Mouse (Mus musculus): ENCODE measurements around the gene Ehbp1. TPM values are rescaled to one million over a fixed set of nuclear protein-coding genes. Genes with fewer than 3 reads are reported as not detected.

Gene Ehbp1
- polyA plus RNA-seq, 1 experiment: 29.1 TPM

GRCm38 (mm10) chr11:22289164-22289563, 52.9 kb downstream of the Ehbp1 start:
- Histone ChIP-seq H3K27ac (ENCODE audit: insufficient read depth, low read length) (no peak overlapping the region), H3K9ac (ENCODE audit: low read depth, poor library complexity, severe bottlenecking) (no peak overlapping the region), H3K27me3 (ENCODE audit: control insufficient read depth, insufficient read depth, low read length, poor library complexity, severe bottlenecking) (no peaks in the 10 kb centered on the region), H3K4me1 (ENCODE audit: control insufficient read depth, insufficient read depth, low read length) (no peaks in the 10 kb centered on the region), H3K36me3 (ENCODE audit: control insufficient read depth, insufficient read depth, low read length, poor library complexity, severe bottlenecking) (no peaks in the 10 kb centered on the region), H3K4me3 (ENCODE audit: low read depth, low read length) (no peak overlapping the region), H3K9me3 (replicated peaks; ENCODE audit: control insufficient read depth, insufficient read depth, low read length, poor library complexity, severe bottlenecking) (no peaks in the 10 kb centered on the region)
- TF ChIP-seq POLR2A (IDR thresholded peaks at IDR 0.05; ENCODE audit: insufficient read depth, low read length) (no peak), CTCF (IDR thresholded peaks at IDR 0.05; ENCODE audit: low read depth, low read length) (no peak), EP300 (IDR thresholded peaks at IDR 0.05; ENCODE audit: insufficient read depth, low read depth, low read length) (no peak)

DNA sequence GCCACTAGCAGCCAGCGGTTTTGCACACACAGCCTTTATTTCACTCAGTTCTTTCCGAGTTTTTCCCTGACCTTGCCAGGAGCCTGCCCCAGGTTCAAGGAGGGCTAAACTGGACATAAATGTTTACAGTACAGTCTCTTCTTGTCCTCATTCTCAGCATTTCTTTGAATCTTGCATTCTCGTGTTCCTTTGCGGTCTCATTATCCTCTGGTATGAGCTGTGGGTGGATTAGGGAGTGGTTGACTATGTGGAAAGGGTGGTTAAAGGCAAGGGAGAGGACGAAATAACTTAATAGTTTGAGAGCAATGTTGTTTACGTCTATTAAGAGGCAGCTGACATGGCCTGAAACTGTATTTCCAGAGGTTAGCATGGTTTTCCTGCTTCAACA, 54.6 kb downstream of the Ehbp1 start:
- Histone ChIP-seq H3K9me3 (replicated peaks; ENCODE audit: control insufficient read depth, insufficient read depth, low read length, poor library complexity, severe bottlenecking) (no peaks in the 10 kb centered on the region), H3K9ac (ENCODE audit: low read depth, poor library complexity, severe bottlenecking) (peak overlapping the region; percentile 81), H3K4me3 (ENCODE audit: low read depth, low read length) (peak overlapping the region; percentile 99), H3K27ac (ENCODE audit: insufficient read depth, low read length) (peak overlapping the region; percentile 79), H3K27me3 (ENCODE audit: control insufficient read depth, insufficient read depth, low read length, poor library complexity, severe bottlenecking) (no peaks in the 10 kb centered on the region), H3K4me1 (ENCODE audit: control insufficient read depth, insufficient read depth, low read length) (no peaks in the 10 kb centered on the region), H3K36me3 (ENCODE audit: control insufficient read depth, insufficient read depth, low read length, poor library complexity, severe bottlenecking) (no peaks in the 10 kb centered on the region)
- no peak for TF ChIP-seq EP300 (IDR thresholded peaks at IDR 0.05; ENCODE audit: insufficient read depth, low read depth, low read length)

DNA sequence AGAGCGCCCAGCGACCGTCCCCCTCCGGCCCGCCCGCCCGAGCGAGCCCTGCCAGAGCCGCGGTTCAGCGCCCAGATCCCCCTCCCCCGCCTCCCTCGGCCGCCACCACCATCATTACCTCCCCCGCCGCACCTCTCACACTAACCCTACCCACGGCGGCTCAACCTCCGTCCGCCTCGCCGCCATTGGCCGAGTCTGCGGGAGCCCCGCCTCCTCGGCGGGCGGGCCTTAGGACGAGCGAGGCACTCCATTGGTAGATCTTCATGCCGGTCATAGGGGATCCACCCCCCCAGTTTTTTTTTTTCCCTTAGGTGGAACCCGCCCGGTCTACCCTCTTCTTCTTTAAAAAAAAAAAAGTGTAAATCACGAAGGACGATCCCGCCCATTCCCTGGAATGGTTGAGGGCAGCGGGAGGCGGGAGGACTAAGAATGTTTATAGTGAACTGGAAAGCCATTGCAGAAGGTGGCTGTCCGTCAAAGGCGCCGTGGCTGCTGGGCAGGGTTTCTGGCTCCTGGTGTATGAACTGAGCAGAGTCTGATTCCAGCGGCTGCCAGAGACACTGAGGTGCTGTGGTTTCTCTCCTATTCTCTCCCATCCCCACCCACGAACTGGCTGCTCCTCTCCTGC, 55.1 kb downstream of the Ehbp1 start:
- no peaks in the 10 kb centered on the region for H3K27me3 ChIP-seq (ENCODE audit: control insufficient read depth, insufficient read depth, low read length, poor library complexity, severe bottlenecking)
- TF ChIP-seq EP300 (IDR thresholded peaks at IDR 0.05; ENCODE audit: insufficient read depth, low read depth, low read length) (no peak), POLR2A (IDR thresholded peaks at IDR 0.05; ENCODE audit: insufficient read depth, low read length) (peak; percentile 31)
- H3K9me3 ChIP-seq (replicated peaks; ENCODE audit: control insufficient read depth, insufficient read depth, low read length, poor library complexity, severe bottlenecking): no peaks in the 10 kb centered on the region
- H3K4me1 ChIP-seq (ENCODE audit: control insufficient read depth, insufficient read depth, low read length): no peaks in the 10 kb centered on the region
- H3K36me3 ChIP-seq (ENCODE audit: control insufficient read depth, insufficient read depth, low read length, poor library complexity, severe bottlenecking): no peaks in the 10 kb centered on the region
- H3K9ac ChIP-seq (ENCODE audit: low read depth, poor library complexity, severe bottlenecking): peak overlapping the region; percentile 86
- peak overlapping the region; percentile 79 for H3K27ac ChIP-seq (ENCODE audit: insufficient read depth, low read length)
- H3K4me3 ChIP-seq (ENCODE audit: low read depth, low read length): peak overlapping the region; percentile 99

DNA sequence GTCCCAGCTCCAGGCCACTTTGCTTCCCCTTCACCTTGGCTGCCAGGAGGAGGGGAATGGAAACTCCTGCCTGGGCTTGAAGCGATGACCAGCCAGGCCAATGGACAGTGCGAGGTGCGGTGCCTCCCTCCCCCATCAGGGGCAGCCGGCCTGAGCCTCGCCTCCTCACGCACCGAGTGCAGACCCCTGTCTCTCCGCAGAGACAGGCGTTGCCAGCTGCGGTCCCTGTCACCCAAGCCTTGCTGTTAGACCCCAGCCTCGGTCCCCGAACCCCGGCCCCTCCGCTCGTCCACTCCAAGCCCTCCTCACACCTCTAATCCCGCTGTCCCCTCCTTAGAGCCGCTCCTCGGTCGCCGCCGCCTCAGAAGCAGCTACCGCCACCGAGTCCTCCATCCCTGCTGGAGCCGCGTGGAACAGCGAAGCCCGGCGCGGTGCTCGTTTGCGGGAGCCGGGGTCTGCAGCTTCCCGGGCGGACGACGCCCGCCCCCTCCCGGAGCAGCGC, 55.7 kb downstream of the Ehbp1 start:
- Histone ChIP-seq H3K9ac (ENCODE audit: low read depth, poor library complexity, severe bottlenecking) (peak overlapping the region; percentile 86), H3K4me1 (ENCODE audit: control insufficient read depth, insufficient read depth, low read length) (no peaks in the 10 kb centered on the region), H3K27ac (ENCODE audit: insufficient read depth, low read length) (no peak overlapping the region), H3K9me3 (replicated peaks; ENCODE audit: control insufficient read depth, insufficient read depth, low read length, poor library complexity, severe bottlenecking) (no peaks in the 10 kb centered on the region), H3K4me3 (ENCODE audit: low read depth, low read length) (peak overlapping the region; percentile 91), H3K36me3 (ENCODE audit: control insufficient read depth, insufficient read depth, low read length, poor library complexity, severe bottlenecking) (no peaks in the 10 kb centered on the region), H3K27me3 (ENCODE audit: control insufficient read depth, insufficient read depth, low read length, poor library complexity, severe bottlenecking) (no peaks in the 10 kb centered on the region)
- TF ChIP-seq POLR2A (IDR thresholded peaks at IDR 0.05; ENCODE audit: insufficient read depth, low read length) (no peak), CTCF (IDR thresholded peaks at IDR 0.05; ENCODE audit: low read depth, low read length) (no peak), EP300 (IDR thresholded peaks at IDR 0.05; ENCODE audit: insufficient read depth, low read depth, low read length) (no peak)

DNA sequence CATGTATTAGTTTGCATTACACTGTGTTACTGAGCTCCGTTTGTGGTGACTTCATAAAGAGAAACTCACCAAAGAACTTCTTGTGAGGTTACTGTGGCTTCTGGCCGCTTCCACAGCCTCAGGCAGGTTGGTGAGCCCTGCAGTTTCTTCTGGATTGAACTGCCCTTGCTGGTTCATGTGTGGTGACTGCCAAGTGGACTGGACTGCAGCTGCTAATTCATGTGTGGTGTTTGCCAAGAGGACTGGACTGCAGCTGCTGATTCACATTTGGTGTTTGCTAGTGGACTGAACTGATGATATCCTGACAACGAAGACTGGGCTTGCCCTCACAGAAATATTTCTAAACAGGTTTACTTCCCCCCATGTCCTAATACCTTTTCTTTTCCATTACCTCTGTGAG, 65.4 kb downstream of the Ehbp1 start:
- H3K36me3 ChIP-seq (ENCODE audit: control insufficient read depth, insufficient read depth, low read length, poor library complexity, severe bottlenecking): no peaks in the 10 kb centered on the region; the same call in 1 of the 2 replicates
- no peak overlapping the region for H3K27ac ChIP-seq (ENCODE audit: insufficient read depth, low read length)
- no peak for TF ChIP-seq POLR2A (IDR thresholded peaks at IDR 0.05; ENCODE audit: insufficient read depth, low read length)
- no peak for TF ChIP-seq EP300 (IDR thresholded peaks at IDR 0.05; ENCODE audit: insufficient read depth, low read depth, low read length)
- TF ChIP-seq CTCF (IDR thresholded peaks at IDR 0.05; ENCODE audit: low read depth, low read length): no peak
- H3K4me3 ChIP-seq (ENCODE audit: low read depth, low read length): no peak overlapping the region
- H3K27me3 ChIP-seq (ENCODE audit: control insufficient read depth, insufficient read depth, low read length, poor library complexity, severe bottlenecking): no peaks in the 10 kb centered on the region
- H3K9ac ChIP-seq (ENCODE audit: low read depth, poor library complexity, severe bottlenecking): no peak overlapping the region
- no peaks in the 10 kb centered on the region for H3K9me3 ChIP-seq (replicated peaks; ENCODE audit: control insufficient read depth, insufficient read depth, low read length, poor library complexity, severe bottlenecking)
- H3K4me1 ChIP-seq (ENCODE audit: control insufficient read depth, insufficient read depth, low read length): no peaks in the 10 kb centered on the region

- no peak overlapping the region for H3K27ac ChIP-seq (ENCODE audit: insufficient read depth, low read length)
- H3K4me3 ChIP-seq (ENCODE audit: low read depth, low read length): no peak overlapping the region
- no peaks in the 10 kb centered on the region for H3K27me3 ChIP-seq (ENCODE audit: control insufficient read depth, insufficient read depth, low read length, poor library complexity, severe bottlenecking)
- H3K4me1 ChIP-seq (ENCODE audit: control insufficient read depth, insufficient read depth, low read length): no peaks in the 10 kb centered on the region
- no peak for TF ChIP-seq EP300 (IDR thresholded peaks at IDR 0.05; ENCODE audit: insufficient read depth, low read depth, low read length)
- no peak for TF ChIP-seq POLR2A (IDR thresholded peaks at IDR 0.05; ENCODE audit: insufficient read depth, low read length)
- TF ChIP-seq CTCF (IDR thresholded peaks at IDR 0.05; ENCODE audit: low read depth, low read length): no peak
- H3K9ac ChIP-seq (ENCODE audit: low read depth, poor library complexity, severe bottlenecking): no peak overlapping the region
- H3K36me3 ChIP-seq (ENCODE audit: control insufficient read depth, insufficient read depth, low read length, poor library complexity, severe bottlenecking): no peaks in the 10 kb centered on the region; the same call in 1 of the 2 replicates
- H3K9me3 ChIP-seq (replicated peaks; ENCODE audit: control insufficient read depth, insufficient read depth, low read length, poor library complexity, severe bottlenecking): no peaks in the 10 kb centered on the region
Observed at GRCm38 (mm10) chr11:22274144-22274543, 67.9 kb downstream of the Ehbp1 start.
